ENCODE assay signal across 8 mouse cellular contexts in the genomic region with DNA sequence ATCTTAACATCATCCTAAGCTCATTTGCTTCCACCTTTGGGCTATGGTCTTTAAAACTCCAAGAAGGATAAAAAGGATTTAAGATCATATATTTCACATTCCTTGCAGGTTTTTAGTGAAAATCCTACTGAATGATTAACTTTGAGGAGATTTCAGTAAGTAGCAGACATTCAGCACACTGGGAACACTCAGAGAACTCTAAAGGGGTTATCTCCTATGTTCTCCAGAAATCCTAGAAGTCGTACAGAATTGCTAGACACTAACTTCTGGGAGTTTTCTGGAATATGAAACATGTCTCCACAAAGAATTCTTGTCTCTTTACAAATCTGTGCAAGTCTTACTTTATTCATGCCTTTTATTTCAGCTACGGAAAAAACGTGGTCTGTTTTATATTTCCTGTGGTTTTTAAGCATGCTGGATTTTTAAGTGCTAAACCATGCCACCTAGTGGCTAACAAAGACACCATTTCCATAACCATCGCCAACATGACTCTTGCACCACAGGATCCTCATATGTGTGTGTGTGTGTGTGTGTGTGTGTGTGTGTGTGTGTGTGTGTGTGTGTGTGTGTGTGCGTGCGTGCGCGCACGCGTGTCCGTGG. TPM values are rescaled to one million over a fixed set of nuclear protein-coding genes. Genes with fewer than 3 reads are reported as not detected.
DNase-seq lines count a peak whose midpoint lies in the region; ATAC-seq lines count a peak whose summit lies in the region.

No protein-coding gene starts in this region.

- peak; percentile 7 for DNase-seq in layer of hippocampus, adult 11-12 months (ENCODE audit: low spot score)
- DNase-seq in layer of hippocampus, postnatal 10 days (ENCODE audit: low spot score in 2 of 2), result no peak
- peak; percentile 58 for DNase-seq in ZHBTc4 (ENCODE audit: low read depth, low spot score)
- peak; percentile 84 for DNase-seq in forebrain, embryonic 14.5 days (ENCODE audit: low spot score)
- peak; percentile 45 for DNase-seq in kidney, postnatal 14 days
- DNase-seq in right cerebral cortex, postnatal 25 days, result no peak

- H3K4me2 ChIP-seq in forebrain, embryonic 14.5 days (ENCODE audit: low read length), result peak overlapping the region; percentile 23
- H3K4me2 ChIP-seq in midbrain, embryonic 16.5 days (ENCODE audit: low read length), result peak overlapping the region; percentile 46

- H3K4me1 ChIP-seq in forebrain, embryonic 14.5 days (ENCODE audit: control insufficient read depth, insufficient read depth, low read length), result no peaks in the 10 kb centered on the region
- H3K4me1 ChIP-seq in midbrain, embryonic 16.5 days (ENCODE audit: control insufficient read depth, insufficient read depth, low read length), result peaks cover 6% of the 10 kb centered on the region; the same call in 1 of the 2 replicates

- no peaks in the 10 kb centered on the region for H3K9me3 ChIP-seq in forebrain, embryonic 14.5 days (replicated peaks; ENCODE audit: control insufficient read depth, low read length)
- no peaks in the 10 kb centered on the region for H3K9me3 ChIP-seq in midbrain, embryonic 16.5 days (replicated peaks; ENCODE audit: control insufficient read depth, low read length, poor library complexity, severe bottlenecking)

- no peaks in the 10 kb centered on the region for H3K36me3 ChIP-seq in forebrain, embryonic 14.5 days (ENCODE audit: control insufficient read depth, insufficient read depth, low read length)
- H3K36me3 ChIP-seq in midbrain, embryonic 16.5 days (ENCODE audit: control insufficient read depth, insufficient read depth, low read length), result no peaks in the 10 kb centered on the region

- no peak overlapping the region for H3K27ac ChIP-seq in forebrain, embryonic 14.5 days (ENCODE audit: low read depth, low read length)
- H3K27ac ChIP-seq in midbrain, embryonic 16.5 days (ENCODE audit: low read length), result no peak overlapping the region

- no peak overlapping the region for H3K4me3 ChIP-seq in forebrain, embryonic 14.5 days (ENCODE audit: low read depth, low read length)
- peak overlapping the region; percentile 7; the same call in 1 of the 2 replicates for H3K4me3 ChIP-seq in midbrain, embryonic 16.5 days (ENCODE audit: low read depth, low read length)

- ATAC-seq in forebrain, embryonic 14.5 days, result peak; percentile 72; the same call in 1 of the 2 replicates
- peak; percentile 84 for ATAC-seq in midbrain, embryonic 16.5 days
- no peak for ATAC-seq in activated CD4-positive, CD25-positive, alpha-beta regulatory T cell, adult 4 months

- no peak overlapping the region for H3K9ac ChIP-seq in forebrain, embryonic 14.5 days (ENCODE audit: low read length)
- H3K9ac ChIP-seq in midbrain, embryonic 16.5 days (ENCODE audit: low read depth, low read length), result no peak overlapping the region

- WGBS in forebrain, embryonic 14.5 days, result 20% methylated on average over 11 of the region's 11 CpGs
- WGBS in midbrain, embryonic 16.5 days, result 23% methylated on average over 11 of the region's 11 CpGs

- no peaks in the 10 kb centered on the region for H3K27me3 ChIP-seq in forebrain, embryonic 14.5 days (replicated peaks; ENCODE audit: control insufficient read depth, insufficient read depth, low read length)
- no peaks in the 10 kb centered on the region for H3K27me3 ChIP-seq in midbrain, embryonic 16.5 days (ENCODE audit: control insufficient read depth, insufficient read depth, low read depth, low read length)

RNA-seq across cellular contexts. Expression of a gene that starts 2.5 kb away (rescaled TPM):
- 10 to 100 TPM; 50.9 to 52.7 TPM for total RNA-seq in layer of hippocampus, postnatal 10 days (2021)
- 119 and 157 TPM in 2 replicates for polyA plus RNA-seq in forebrain, embryonic 14.5 days (2014; fragmentation: Nextera tagmentation; extraction: Ambion mirVana)
- 111 and 122 TPM in 2 replicates for polyA plus RNA-seq in midbrain, embryonic 16.5 days (2015; fragmentation: Nextera tagmentation; extraction: Ambion mirVana)
- polyA plus RNA-seq in activated CD4-positive, CD25-positive, alpha-beta regulatory T cell, adult 4 months (2017; shearing (Covaris generic)), result not detected

Comparison
In these comparisons a context has a peak if more than half of its experiments do, and no peak if none do; other contexts are left out.
1. DNase-seq: peak in layer of hippocampus, adult 11-12 months (single experiment), ZHBTc4 (single experiment), forebrain, embryonic 14.5 days (single experiment) and kidney, postnatal 14 days (single experiment); none in layer of hippocampus, postnatal 10 days (0 of 2) and right cerebral cortex, postnatal 25 days (single experiment).
2. RNA of a gene that starts 2.5 kb away (polyA plus RNA-seq): 119 to 157 TPM in forebrain, embryonic 14.5 days and 111 to 122 TPM in midbrain, embryonic 16.5 days; not detected in activated CD4-positive, CD25-positive, alpha-beta regulatory T cell, adult 4 months; every median in the first group is over 10 times any median in the second.